Mouse (Mus musculus): Measurements from ENCODE around the gene Ush2a.

Gene Ush2a

GRCm38 (mm10) chr1:188387321-188387720, 125.5 kb downstream of the Ush2a start:
- DNase-seq (ENCODE audit: low read depth, low spot score), result no peak

- DNase-seq (ENCODE audit: low read depth, low spot score), result no peak
Measured at GRCm38 (mm10) chr1:188387820-188388471, 126.1 kb downstream of the Ush2a start.

- no peak for DNase-seq (ENCODE audit: low read depth, low spot score)
Measured at GRCm38 (mm10) chr1:188390080-188390479, 128.3 kb downstream of the Ush2a start.

GRCm38 (mm10) chr1:188407176-188407575, 145.4 kb downstream of the Ush2a start:
- no peak for DNase-seq (ENCODE audit: low read depth, low spot score)

GRCm38 (mm10) chr1:188407613-188408386, 146.0 kb downstream of the Ush2a start:
- DNase-seq (ENCODE audit: low read depth, low spot score), result no peak

GRCm38 (mm10) chr1:188410547-188410946, 148.7 kb downstream of the Ush2a start:
- no peak for DNase-seq (ENCODE audit: low read depth, low spot score)

GRCm38 (mm10) chr1:188420543-188420942, 158.7 kb downstream of the Ush2a start:
- peak; percentile 31 for DNase-seq (ENCODE audit: low read depth, low spot score)

- DNase-seq (ENCODE audit: low read depth, low spot score), result no peak
Measured at GRCm38 (mm10) chr1:188428172-188428571, 166.3 kb downstream of the Ush2a start.

- DNase-seq (ENCODE audit: low read depth, low spot score), result no peak
Measured at GRCm38 (mm10) chr1:188430689-188431088, 168.9 kb downstream of the Ush2a start.

- DNase-seq (ENCODE audit: low read depth, low spot score), result no peak
Measured at GRCm38 (mm10) chr1:188447964-188448363, 186.1 kb downstream of the Ush2a start.

GRCm38 (mm10) chr1:188456466-188457175, 194.8 kb downstream of the Ush2a start:
- no peak for DNase-seq (ENCODE audit: low read depth, low spot score)

- peak; percentile 27 for DNase-seq (ENCODE audit: low read depth, low spot score)
Measured at GRCm38 (mm10) chr1:188457221-188458008, 195.6 kb downstream of the Ush2a start.

- no peak for DNase-seq (ENCODE audit: low read depth, low spot score)
Measured at GRCm38 (mm10) chr1:188461203-188461602, 199.4 kb downstream of the Ush2a start.

- DNase-seq (ENCODE audit: low read depth, low spot score), result no peak
Measured at GRCm38 (mm10) chr1:188464653-188465052, 202.8 kb downstream of the Ush2a start.

- peak; percentile 18 for DNase-seq (ENCODE audit: low read depth, low spot score)
Measured at GRCm38 (mm10) chr1:188468371-188468783, 206.6 kb downstream of the Ush2a start.

GRCm38 (mm10) chr1:188504958-188505357, 243.1 kb downstream of the Ush2a start:
- DNase-seq (ENCODE audit: low read depth, low spot score), result no peak

GRCm38 (mm10) chr1:188518792-188519191, 257.0 kb downstream of the Ush2a start:
- no peak for DNase-seq (ENCODE audit: low read depth, low spot score)

GRCm38 (mm10) chr1:188527451-188527850, 265.6 kb downstream of the Ush2a start:
- no peak for DNase-seq (ENCODE audit: low read depth, low spot score)

- no peak for DNase-seq (ENCODE audit: low read depth, low spot score)
Measured at GRCm38 (mm10) chr1:188529606-188530131, 267.8 kb downstream of the Ush2a start.

- DNase-seq (ENCODE audit: low read depth, low spot score), result no peak
Measured at GRCm38 (mm10) chr1:188537021-188537420, 275.2 kb downstream of the Ush2a start.

GRCm38 (mm10) chr1:188539621-188540020, 277.8 kb downstream of the Ush2a start:
- DNase-seq (ENCODE audit: low read depth, low spot score), result no peak

Data from telencephalon, adult 2 months (tissue).